ENCODE assay signal across 8 mouse cellular contexts in the genomic region with DNA sequence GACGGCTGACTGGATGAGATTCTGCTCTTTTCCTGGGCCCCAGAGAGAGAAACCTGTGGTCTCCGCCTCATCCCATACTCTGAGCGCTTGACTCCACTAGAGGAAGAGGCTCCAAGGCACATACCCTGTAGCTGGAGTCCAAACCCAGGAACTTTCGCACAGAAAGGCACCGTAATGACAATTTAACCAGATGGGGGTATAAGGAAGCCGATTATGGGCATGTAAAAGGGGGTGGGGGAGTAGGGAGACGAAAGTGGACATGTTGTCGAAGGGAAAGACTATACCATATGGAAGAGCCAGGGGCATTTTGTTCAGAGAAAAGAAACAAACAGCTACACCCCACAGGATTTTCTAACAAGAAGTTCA. TPM values are rescaled to one million over a fixed set of nuclear protein-coding genes. Genes with fewer than 3 reads are reported as not detected.
A peak's percentile ranks its signal among the peaks of the same experiment; 100 is the strongest.
DNase-seq lines count a peak whose midpoint lies in the region; ATAC-seq and TF ChIP-seq lines count a peak whose summit lies in the region.

No protein-coding gene starts in this region.

- H3K27ac ChIP-seq in layer of hippocampus, adult 2 months, result peak overlapping the region; percentile 87
- H3K27ac ChIP-seq in embryonic facial prominence, embryonic 10.5 days (replicated peaks), result peak overlapping the region; percentile 85
- H3K27ac ChIP-seq in hindbrain, embryonic 16.5 days (ENCODE audit: low read depth, low read length), result no peak overlapping the region
- no peak overlapping the region for H3K27ac ChIP-seq in midbrain, embryonic 16.5 days (ENCODE audit: low read length)

- peak overlapping the region; percentile 66 for H3K4me3 ChIP-seq in layer of hippocampus, adult 2 months
- peak overlapping the region; percentile 80 for H3K4me3 ChIP-seq in embryonic facial prominence, embryonic 10.5 days
- H3K4me3 ChIP-seq in hindbrain, embryonic 16.5 days (ENCODE audit: low read length), result peak overlapping the region; percentile 87
- peak overlapping the region; percentile 82 for H3K4me3 ChIP-seq in midbrain, embryonic 16.5 days (ENCODE audit: low read depth, low read length)

- H3K27me3 ChIP-seq in embryonic facial prominence, embryonic 10.5 days (replicated peaks; ENCODE audit: low read depth, poor library complexity, severe bottlenecking), result peaks cover 29% of the 10 kb centered on the region
- no peaks in the 10 kb centered on the region; the same call in 1 of the 2 replicates for H3K27me3 ChIP-seq in hindbrain, embryonic 16.5 days (replicated peaks; ENCODE audit: control insufficient read depth, insufficient read depth, low read length)
- peaks cover 7% of the 10 kb centered on the region; the same call in 1 of the 2 replicates for H3K27me3 ChIP-seq in midbrain, embryonic 16.5 days (ENCODE audit: control insufficient read depth, insufficient read depth, low read depth, low read length)

- TF ChIP-seq CTCF in layer of hippocampus, adult 2 months (conservative IDR thresholded peaks at IDR 0.05), result no peak

- H3K4me1 ChIP-seq in embryonic facial prominence, embryonic 10.5 days, result peaks cover 17% of the 10 kb centered on the region
- H3K4me1 ChIP-seq in hindbrain, embryonic 16.5 days (ENCODE audit: control insufficient read depth, insufficient read depth, low read depth, low read length), result peaks cover 11% of the 10 kb centered on the region
- no peaks in the 10 kb centered on the region; the same call in 1 of the 2 replicates for H3K4me1 ChIP-seq in midbrain, embryonic 16.5 days (ENCODE audit: control insufficient read depth, insufficient read depth, low read length)

- H3K9me3 ChIP-seq in embryonic facial prominence, embryonic 10.5 days, result no peaks in the 10 kb centered on the region
- H3K9me3 ChIP-seq in hindbrain, embryonic 16.5 days (ENCODE audit: control insufficient read depth, low read length), result no peaks in the 10 kb centered on the region
- no peaks in the 10 kb centered on the region for H3K9me3 ChIP-seq in midbrain, embryonic 16.5 days (replicated peaks; ENCODE audit: control insufficient read depth, low read length, poor library complexity, severe bottlenecking)

- H3K36me3 ChIP-seq in embryonic facial prominence, embryonic 10.5 days (replicated peaks), result no peaks in the 10 kb centered on the region
- no peaks in the 10 kb centered on the region for H3K36me3 ChIP-seq in hindbrain, embryonic 16.5 days (ENCODE audit: control insufficient read depth, insufficient read depth, low read length)
- H3K36me3 ChIP-seq in midbrain, embryonic 16.5 days (ENCODE audit: control insufficient read depth, insufficient read depth, low read length), result no peaks in the 10 kb centered on the region

- 7% methylated on average over 8 of the region's 8 CpGs for WGBS in embryonic facial prominence, embryonic 10.5 days
- WGBS in hindbrain, embryonic 16.5 days, result 5% methylated on average over 8 of the region's 8 CpGs
- WGBS in midbrain, embryonic 16.5 days, result 7% methylated on average over 8 of the region's 8 CpGs

- peak overlapping the region; percentile 84 for H3K4me2 ChIP-seq in hindbrain, embryonic 16.5 days (ENCODE audit: low read length)
- H3K4me2 ChIP-seq in midbrain, embryonic 16.5 days (ENCODE audit: low read length), result peak overlapping the region; percentile 84

- no peak for ATAC-seq in hindbrain, embryonic 16.5 days
- no peak for ATAC-seq in midbrain, embryonic 16.5 days
- no peak for ATAC-seq in megakaryocyte-erythroid progenitor cell, adult 5-6 weeks (replicated peaks; ENCODE audit: low FRiP score, low TSS enrichment, poor library complexity, severe bottlenecking)

- no peak for DNase-seq in layer of hippocampus, adult 2 months (ENCODE audit: low spot score in 2 of 2)
- DNase-seq in layer of hippocampus, adult 9-11 months, result no peak
- no peak for DNase-seq in embryonic facial prominence, embryonic 10.5 days (ENCODE audit: low spot score)
- no peak for DNase-seq in layer of hippocampus, adult 11-12 months (ENCODE audit: low spot score)
- no peak for DNase-seq in layer of hippocampus, postnatal 25 days (ENCODE audit: extremely low spot score in 1 of 2, low spot score in 1 of 2)

- peak overlapping the region; percentile 78 for H3K9ac ChIP-seq in hindbrain, embryonic 16.5 days (ENCODE audit: low read depth, low read length)
- peak overlapping the region; percentile 76 for H3K9ac ChIP-seq in midbrain, embryonic 16.5 days (ENCODE audit: low read depth, low read length)

RNA-seq across cellular contexts. Expression of gene Ell2, which starts 2.1 kb away (rescaled TPM):
- total RNA-seq in layer of hippocampus, adult 2 months (2021), result 10 to 100 TPM; 31.2 to 35.5 TPM
- polyA plus RNA-seq in embryonic facial prominence, embryonic 10.5 days (2016; fragmentation: Nextera tagmentation; extraction: Ambion mirVana), result 4.4 and 4.6 TPM in 2 replicates
- polyA plus RNA-seq in hindbrain, embryonic 16.5 days (2015; fragmentation: Nextera tagmentation; extraction: Ambion mirVana), result 1.8 and 2.2 TPM in 2 replicates
- polyA plus RNA-seq in midbrain, embryonic 16.5 days (2015; fragmentation: Nextera tagmentation; extraction: Ambion mirVana), result 1.6 and 1.8 TPM in 2 replicates
- total RNA-seq in layer of hippocampus, postnatal 25 days (2021), result 10 to 100 TPM; 29.6 to 32.0 TPM
- 40.4 and 65.7 TPM in 2 replicates for total RNA-seq in megakaryocyte-erythroid progenitor cell, adult 5-6 weeks (2014; fragmentation: Nextera tagmentation)
- 61.8 and 63.9 TPM in 2 replicates for total RNA-seq in megakaryocyte-erythroid progenitor cell, adult 5-6 weeks (2017)

Comparison
In these comparisons a context has a peak if more than half of its experiments do, and no peak if none do; other contexts are left out.
1. H3K27ac ChIP-seq: peak in layer of hippocampus, adult 2 months (single experiment) and embryonic facial prominence, embryonic 10.5 days (single experiment); none in hindbrain, embryonic 16.5 days (single experiment) and midbrain, embryonic 16.5 days (single experiment).
2. Peak in every context shown above with its lines, with median percentiles within 50 percentile points of each other: H3K4me3 ChIP-seq.